8 mouse cellular contexts compared by ENCODE assay signal in the genomic region with DNA sequence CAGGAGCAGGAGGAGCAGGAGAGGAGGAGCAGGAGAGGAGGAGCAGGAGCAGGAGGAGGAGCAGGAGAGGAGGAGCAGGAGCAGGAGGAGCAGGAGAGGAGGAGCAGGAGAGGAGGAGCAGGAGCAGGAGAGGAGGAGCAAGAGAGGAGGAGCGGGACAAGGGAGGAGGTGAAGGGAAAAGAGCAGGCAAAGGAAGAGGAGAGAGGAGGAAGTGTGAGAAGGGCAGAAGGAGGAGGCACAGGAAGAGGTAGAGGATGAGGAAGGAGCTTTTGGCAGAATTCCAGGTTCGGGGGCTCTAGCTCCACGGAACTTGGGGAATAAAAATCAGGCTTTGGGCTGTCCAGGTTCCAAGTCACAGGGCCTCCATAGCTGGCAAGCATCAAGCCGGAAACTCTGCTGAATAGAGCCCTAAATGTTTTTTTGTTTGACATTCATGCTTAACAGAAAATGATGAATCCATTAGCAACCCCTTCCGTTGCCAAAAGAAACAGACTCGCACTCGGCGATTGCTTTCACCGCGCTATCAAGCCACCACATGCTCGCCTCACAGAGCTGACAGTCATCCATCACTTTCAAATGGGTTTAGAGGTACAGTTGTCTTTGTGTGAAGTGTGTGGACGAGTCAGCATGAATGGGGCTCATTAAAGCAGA.
DNase-seq lines count a peak whose midpoint lies in the region; ATAC-seq and TF ChIP-seq lines count a peak whose summit lies in the region.

No protein-coding gene starts in this region.

- intact Hi-C loops in heart, adult 2 months (cut with DNase I) = no loop called here

- no peak for TF ChIP-seq EP300 in heart, adult 2 months (IDR thresholded peaks at IDR 0.05; ENCODE audit: insufficient read depth, low read depth, low read length)

- no peaks in the 10 kb centered on the region for H3K36me3 ChIP-seq in heart, adult 2 months (ENCODE audit: control insufficient read depth, insufficient read depth, low read length)
- H3K36me3 ChIP-seq in midbrain, embryonic 12.5 days = no peaks in the 10 kb centered on the region

- 12% methylated on average over 12 of the region's 12 CpGs for WGBS in heart, adult 2 months
- whole genome bisulfite sequencing in midbrain, embryonic 12.5 days = 45% methylated on average over 12 of the region's 12 CpGs
- 12% methylated on average over 12 of the region's 12 CpGs for WGBS in lung, adult 2 months

- no peaks in the 10 kb centered on the region for H3K79me2 ChIP-seq in heart, adult 2 months (replicated peaks; ENCODE audit: control insufficient read depth, insufficient read depth, low read length)

- DNase-seq in heart, adult 8-10 months (ENCODE audit: low spot score) = peak; percentile 4
- no peak for DNase-seq in heart, adult 2 months
- DNase-seq in cerebellum, adult 8-10 months = peak; percentile 1
- peak; percentile 11 to 20 for DNase-seq in frontal cortex, postnatal 10 days (ENCODE audit: low spot score in 2 of 2)
- DNase-seq in kidney, postnatal 10 days = peak; percentile 44
- DNase-seq in adrenal gland, postnatal 4 days (ENCODE audit: low spot score in 2 of 2) = no peak
- no peak for DNase-seq in lung, adult 2 months

- 0 out of 2 replicates have a peak overlapping the region, but pooled peaks have one; percentile 9 for H3K4me2 ChIP-seq in midbrain, embryonic 12.5 days (replicated peaks)

- no peaks in the 10 kb centered on the region for H3K4me1 ChIP-seq in heart, adult 2 months (ENCODE audit: control insufficient read depth, insufficient read depth, low read length)
- peaks cover 19% of the 10 kb centered on the region for H3K4me1 ChIP-seq in midbrain, embryonic 12.5 days
- H3K4me1 ChIP-seq in lung, adult 2 months (ENCODE audit: control insufficient read depth, insufficient read depth, low read length) = no peaks in the 10 kb centered on the region

- no peak for TF ChIP-seq CTCF in heart, adult 2 months (IDR thresholded peaks at IDR 0.05)
- TF ChIP-seq CTCF in lung, adult 2 months (IDR thresholded peaks at IDR 0.05; ENCODE audit: insufficient read depth, low read length) = no peak

- no peaks in the 10 kb centered on the region for H3K9me3 ChIP-seq in midbrain, embryonic 12.5 days

- H3K4me3 ChIP-seq in heart, adult 2 months = no peak overlapping the region
- no peak overlapping the region for H3K4me3 ChIP-seq in midbrain, embryonic 12.5 days
- H3K4me3 ChIP-seq in lung, adult 2 months (replicated peaks; ENCODE audit: extremely low read depth, low read depth, low read length) = no peak overlapping the region

- no peak overlapping the region for H3K9ac ChIP-seq in heart, adult 2 months (ENCODE audit: low read depth, low read length)
- H3K9ac ChIP-seq in midbrain, embryonic 12.5 days (replicated peaks) = no peak overlapping the region

- TF ChIP-seq POLR2A in heart, adult 2 months (IDR thresholded peaks at IDR 0.05; ENCODE audit: insufficient read depth, low read depth, low read length) = no peak
- TF ChIP-seq POLR2A in lung, adult 2 months (IDR thresholded peaks at IDR 0.05; ENCODE audit: borderline replicate concordance, extremely low read depth, low read depth, low read length) = no peak

- H3K27me3 ChIP-seq in heart, adult 2 months (ENCODE audit: control insufficient read depth, insufficient read depth, low read length) = no peaks in the 10 kb centered on the region
- peaks cover 6% of the 10 kb centered on the region for H3K27me3 ChIP-seq in midbrain, embryonic 12.5 days

- H3K27ac ChIP-seq in heart, adult 2 months = no peak overlapping the region
- H3K27ac ChIP-seq in midbrain, embryonic 12.5 days (replicated peaks) = 0 out of 2 replicates have a peak overlapping the region, but pooled peaks have one; percentile 3

- 0 out of 2 replicates have a peak, but pooled peaks have one; percentile 38 for ATAC-seq in midbrain, embryonic 12.5 days (ENCODE audit: low FRiP score, low read depth)

Comparison
In these comparisons a context has a peak if more than half of its experiments do, and no peak if none do; other contexts are left out.
1. DNase-seq: peak in heart, adult 8-10 months (single experiment), cerebellum, adult 8-10 months (single experiment), frontal cortex, postnatal 10 days (2 of 2) and kidney, postnatal 10 days (single experiment); none in heart, adult 2 months (0 of 2), adrenal gland, postnatal 4 days (0 of 2) and lung, adult 2 months (single experiment).